21 mouse cellular contexts compared by ENCODE assay signal in genomic region chr4:125730751-125731150, GRCm38 (mm10).
DNase-seq lines count a peak whose midpoint lies in the region; ATAC-seq lines count a peak whose summit lies in the region.
"Had no signal": no experiment of that assay in that cellular context is flagged by ENCODE, and none has a peak within 500 bp of the region (broad histone marks: within the 10 kb centered on the region; RNA-seq: fewer than 3 reads in every experiment).

No protein-coding gene starts in this region.

- no peak overlapping the region for H3K9ac ChIP-seq in forebrain, embryonic 11.5 days (ENCODE audit: low read length)
- H3K9ac ChIP-seq in forebrain, embryonic 12.5 days: no peak overlapping the region
- H3K9ac ChIP-seq in midbrain, embryonic 11.5 days (ENCODE audit: low read length): no peak overlapping the region
- no peak overlapping the region for H3K9ac ChIP-seq in midbrain, embryonic 16.5 days (ENCODE audit: low read depth, low read length)
- H3K9ac ChIP-seq in neural tube, embryonic 11.5 days (ENCODE audit: low read length): no peak overlapping the region
- no peak overlapping the region for H3K9ac ChIP-seq in neural tube, embryonic 15.5 days (replicated peaks)

- WGBS in forebrain, embryonic 11.5 days: 81% methylated on average over 6 of the region's 6 CpGs
- 78% methylated on average over 6 of the region's 6 CpGs for WGBS in forebrain, embryonic 12.5 days
- WGBS in midbrain, embryonic 11.5 days: 88% methylated on average over 6 of the region's 6 CpGs
- WGBS in midbrain, embryonic 16.5 days: 87% methylated on average over 6 of the region's 6 CpGs
- 92% methylated on average over 6 of the region's 6 CpGs for WGBS in neural tube, embryonic 11.5 days
- 87% methylated on average over 6 of the region's 6 CpGs for WGBS in neural tube, embryonic 15.5 days

- DNase-seq in forebrain, embryonic 11.5 days (ENCODE audit: low spot score): peak; percentile 48
- DNase-seq in heart, adult 11 months: peak; percentile 54
- no peak for DNase-seq in heart, postnatal 4 days
- peak; percentile 66 for DNase-seq in midbrain, embryonic 11.5 days (ENCODE audit: low spot score, missing footprints)
- DNase-seq in neural tube, embryonic 11.5 days (ENCODE audit: low spot score): peak; percentile 1
- DNase-seq: adrenal gland, adult 2 months; adrenal gland, adult 8-10 months; adrenal gland, postnatal 10 days; adrenal gland, postnatal 14 days; adrenal gland, postnatal 25 days; adrenal gland, postnatal 36 days; B cell, adult 2 months; cerebellum, adult 11 months; cerebellum, adult 11-12 months had no signal

- no peaks in the 10 kb centered on the region for H3K9me3 ChIP-seq in forebrain, embryonic 11.5 days (ENCODE audit: control insufficient read depth, low read length)
- no peaks in the 10 kb centered on the region for H3K9me3 ChIP-seq in forebrain, embryonic 12.5 days
- H3K9me3 ChIP-seq in midbrain, embryonic 11.5 days (ENCODE audit: control insufficient read depth, low read length): no peaks in the 10 kb centered on the region
- H3K9me3 ChIP-seq in midbrain, embryonic 16.5 days (replicated peaks; ENCODE audit: control insufficient read depth, low read length, poor library complexity, severe bottlenecking): no peaks in the 10 kb centered on the region
- H3K9me3 ChIP-seq in neural tube, embryonic 11.5 days (ENCODE audit: control insufficient read depth, low read length): no peaks in the 10 kb centered on the region
- H3K9me3 ChIP-seq in neural tube, embryonic 15.5 days (replicated peaks): no peaks in the 10 kb centered on the region

- ATAC-seq in forebrain, embryonic 11.5 days (replicated peaks; ENCODE audit: low FRiP score): no peak
- ATAC-seq in forebrain, embryonic 12.5 days (ENCODE audit: low FRiP score): no peak
- ATAC-seq in midbrain, embryonic 11.5 days (ENCODE audit: low FRiP score): no peak
- ATAC-seq in midbrain, embryonic 16.5 days: no peak
- no peak for ATAC-seq in neural tube, embryonic 11.5 days (ENCODE audit: insufficient read depth, low FRiP score, low TSS enrichment)
- ATAC-seq in neural tube, embryonic 15.5 days (ENCODE audit: low FRiP score): no peak
- ATAC-seq: activated CD4-positive, CD25-positive, alpha-beta regulatory T cell, adult 4 months; CD4-positive, CD25-positive, alpha-beta regulatory T cell, adult 4 months; Patski had no signal

- no peak overlapping the region for H3K4me2 ChIP-seq in forebrain, embryonic 11.5 days (ENCODE audit: low read depth, low read length, severe bottlenecking)
- H3K4me2 ChIP-seq in forebrain, embryonic 12.5 days: no peak overlapping the region
- H3K4me2 ChIP-seq in midbrain, embryonic 11.5 days: no peak overlapping the region
- no peak overlapping the region for H3K4me2 ChIP-seq in midbrain, embryonic 16.5 days (ENCODE audit: low read length)
- no peak overlapping the region for H3K4me2 ChIP-seq in neural tube, embryonic 11.5 days (ENCODE audit: low read depth)
- no peak overlapping the region for H3K4me2 ChIP-seq in neural tube, embryonic 15.5 days

- no peaks in the 10 kb centered on the region for H3K36me3 ChIP-seq in forebrain, embryonic 11.5 days (ENCODE audit: control insufficient read depth, insufficient read depth, low read length)
- H3K36me3 ChIP-seq in forebrain, embryonic 12.5 days (replicated peaks): no peaks in the 10 kb centered on the region
- H3K36me3 ChIP-seq in midbrain, embryonic 11.5 days (ENCODE audit: control insufficient read depth, insufficient read depth, low read length): no peaks in the 10 kb centered on the region
- no peaks in the 10 kb centered on the region for H3K36me3 ChIP-seq in midbrain, embryonic 16.5 days (ENCODE audit: control insufficient read depth, insufficient read depth, low read length)
- H3K36me3 ChIP-seq in neural tube, embryonic 11.5 days (ENCODE audit: control insufficient read depth, insufficient read depth, low read length): no peaks in the 10 kb centered on the region
- no peaks in the 10 kb centered on the region for H3K36me3 ChIP-seq in neural tube, embryonic 15.5 days
- H3K36me3 ChIP-seq: G1E had no signal

- no peak overlapping the region for H3K4me3 ChIP-seq in forebrain, embryonic 11.5 days (ENCODE audit: low read depth, low read length)
- no peak overlapping the region for H3K4me3 ChIP-seq in forebrain, embryonic 12.5 days (replicated peaks)
- no peak overlapping the region for H3K4me3 ChIP-seq in midbrain, embryonic 11.5 days (ENCODE audit: low read depth, low read length)
- no peak overlapping the region for H3K4me3 ChIP-seq in midbrain, embryonic 16.5 days (ENCODE audit: low read depth, low read length)
- no peak overlapping the region for H3K4me3 ChIP-seq in neural tube, embryonic 11.5 days (ENCODE audit: low read depth, low read length)
- no peak overlapping the region for H3K4me3 ChIP-seq in neural tube, embryonic 15.5 days (replicated peaks)

- peaks cover 18% of the 10 kb centered on the region; the same call in 1 of the 2 replicates for H3K4me1 ChIP-seq in forebrain, embryonic 11.5 days (replicated peaks; ENCODE audit: control insufficient read depth, insufficient read depth, low read length)
- H3K4me1 ChIP-seq in forebrain, embryonic 12.5 days: peaks cover 40% of the 10 kb centered on the region
- H3K4me1 ChIP-seq in midbrain, embryonic 11.5 days (ENCODE audit: control insufficient read depth, insufficient read depth, low read length): peaks cover 16% of the 10 kb centered on the region
- H3K4me1 ChIP-seq in midbrain, embryonic 16.5 days (ENCODE audit: control insufficient read depth, insufficient read depth, low read length): peaks cover 18% of the 10 kb centered on the region
- H3K4me1 ChIP-seq in neural tube, embryonic 11.5 days (ENCODE audit: control insufficient read depth, insufficient read depth, low read length): peaks cover 16% of the 10 kb centered on the region
- peaks cover 37% of the 10 kb centered on the region for H3K4me1 ChIP-seq in neural tube, embryonic 15.5 days

- no peak overlapping the region for H3K27ac ChIP-seq in forebrain, embryonic 11.5 days (ENCODE audit: low read depth, low read length)
- no peak overlapping the region for H3K27ac ChIP-seq in forebrain, embryonic 12.5 days
- no peak overlapping the region for H3K27ac ChIP-seq in midbrain, embryonic 11.5 days (ENCODE audit: low read depth, low read length)
- no peak overlapping the region for H3K27ac ChIP-seq in midbrain, embryonic 16.5 days (ENCODE audit: low read length)
- no peak overlapping the region for H3K27ac ChIP-seq in neural tube, embryonic 11.5 days (ENCODE audit: low read depth, low read length)
- H3K27ac ChIP-seq in neural tube, embryonic 15.5 days (replicated peaks): no peak overlapping the region

- H3K27me3 ChIP-seq in forebrain, embryonic 11.5 days (ENCODE audit: control insufficient read depth, insufficient read depth, low read length): peaks cover 31% of the 10 kb centered on the region
- peaks cover 79% of the 10 kb centered on the region for H3K27me3 ChIP-seq in forebrain, embryonic 12.5 days
- H3K27me3 ChIP-seq in midbrain, embryonic 11.5 days (ENCODE audit: control insufficient read depth, insufficient read depth, low read length): peaks cover 13% of the 10 kb centered on the region; the same call in 1 of the 2 replicates
- peaks cover 16% of the 10 kb centered on the region for H3K27me3 ChIP-seq in midbrain, embryonic 16.5 days (ENCODE audit: control insufficient read depth, insufficient read depth, low read depth, low read length)
- H3K27me3 ChIP-seq in neural tube, embryonic 11.5 days (ENCODE audit: control insufficient read depth, insufficient read depth, low read length): no peaks in the 10 kb centered on the region
- peaks cover 36% of the 10 kb centered on the region for H3K27me3 ChIP-seq in neural tube, embryonic 15.5 days (replicated peaks)
